Mouse (Mus musculus): ENCODE measurements around the gene Hdac8. TPM values are rescaled to one million over a fixed set of nuclear protein-coding genes. Genes with fewer than 3 reads are reported as not detected.

Gene Hdac8
- polyA plus RNA-seq, 1 experiment from 2014 or later = 11.2 TPM

- no peak for DNase-seq (ENCODE audit: low spot score)
Observed at GRCm38 (mm10) chrX:102341688-102342087, 163.5 kb downstream of the Hdac8 start.

- DNase-seq (ENCODE audit: low spot score) = no peak
Observed at GRCm38 (mm10) chrX:102339396-102340155, 165.6 kb downstream of the Hdac8 start.

GRCm38 (mm10) chrX:102319696-102320095 is 185.5 kb downstream of the Hdac8 start:
- DNase-seq (ENCODE audit: low spot score) = no peak

- no peak for DNase-seq (ENCODE audit: low spot score)
Observed at GRCm38 (mm10) chrX:102319252-102319651, 185.9 kb downstream of the Hdac8 start.

- no peak for DNase-seq (ENCODE audit: low spot score)
Observed at GRCm38 (mm10) chrX:102318782-102319181, 186.4 kb downstream of the Hdac8 start.

- no peak for DNase-seq (ENCODE audit: low spot score)
Observed at GRCm38 (mm10) chrX:102311119-102311518, 194.0 kb downstream of the Hdac8 start.

GRCm38 (mm10) chrX:102307511-102307910 is 197.6 kb downstream of the Hdac8 start:
- no peak for DNase-seq (ENCODE audit: low spot score)

GRCm38 (mm10) chrX:102305806-102306205 is 199.4 kb downstream of the Hdac8 start:
- no peak for DNase-seq (ENCODE audit: low spot score)

GRCm38 (mm10) chrX:102304914-102305313 is 200.2 kb downstream of the Hdac8 start:
- no peak for DNase-seq (ENCODE audit: low spot score)

- DNase-seq (ENCODE audit: low spot score) = no peak
Observed at GRCm38 (mm10) chrX:102302476-102302875, 202.7 kb downstream of the Hdac8 start.

GRCm38 (mm10) chrX:102284889-102285288 is 220.3 kb downstream of the Hdac8 start:
- no peak for DNase-seq (ENCODE audit: low spot score)

GRCm38 (mm10) chrX:102262620-102263345 is 242.4 kb downstream of the Hdac8 start:
- no peak for DNase-seq (ENCODE audit: low spot score)

- no peak for DNase-seq (ENCODE audit: low spot score)
Observed at GRCm38 (mm10) chrX:102259772-102260171, 245.4 kb downstream of the Hdac8 start.

- no peak for DNase-seq (ENCODE audit: low spot score)
Observed at GRCm38 (mm10) chrX:102253892-102254291, 251.3 kb downstream of the Hdac8 start.

- DNase-seq (ENCODE audit: low spot score) = peak; percentile 60
Observed at GRCm38 (mm10) chrX:102251937-102252860, 253.0 kb downstream of the Hdac8 start, which contains the start of gene Cited1. Gene Cited1 (minus strand): TSS chrX:102252181.

- peak; percentile 5 for DNase-seq (ENCODE audit: low spot score)
Observed at GRCm38 (mm10) chrX:102251221-102251936, 253.8 kb downstream of the Hdac8 start.

GRCm38 (mm10) chrX:102250891-102251170 is 254.3 kb downstream of the Hdac8 start:
- no peak for DNase-seq (ENCODE audit: low spot score)

- DNase-seq (ENCODE audit: low spot score) = peak; percentile 4
Observed at GRCm38 (mm10) chrX:102250150-102250890, 254.8 kb downstream of the Hdac8 start.

GRCm38 (mm10) chrX:102244334-102244733 is 260.8 kb downstream of the Hdac8 start:
- DNase-seq (ENCODE audit: low spot score) = no peak

Measured in thymus, postnatal 0 days (tissue).